Mouse (Mus musculus) adrenal gland, postnatal 25 days (tissue): ENCODE results near the gene Lrit3. TPM values are rescaled to one million over a fixed set of nuclear protein-coding genes. Genes with fewer than 3 reads are reported as not detected.

Source experiments
- DNase-seq: peaks from one replicate; pipeline ENCODE4 v3.0.0; 2021; ENCODE audit warnings: mixed read lengths
- long read RNA-seq: library from polyadenylated mRNA; stranded (forward); transcript quantifications from one replicate; pipeline ENCODE4 v2.0.0, GENCODE M21; 2021
- total RNA-seq: library from RNA; stranded (reverse); gene quantifications from 2 replicates; pipeline ENCODE4 v1.2.3, GENCODE M21; 2021

Gene Lrit3
- total RNA-seq, result not detected in 2 replicates
- long read RNA-seq, result 0 reads

DNA sequence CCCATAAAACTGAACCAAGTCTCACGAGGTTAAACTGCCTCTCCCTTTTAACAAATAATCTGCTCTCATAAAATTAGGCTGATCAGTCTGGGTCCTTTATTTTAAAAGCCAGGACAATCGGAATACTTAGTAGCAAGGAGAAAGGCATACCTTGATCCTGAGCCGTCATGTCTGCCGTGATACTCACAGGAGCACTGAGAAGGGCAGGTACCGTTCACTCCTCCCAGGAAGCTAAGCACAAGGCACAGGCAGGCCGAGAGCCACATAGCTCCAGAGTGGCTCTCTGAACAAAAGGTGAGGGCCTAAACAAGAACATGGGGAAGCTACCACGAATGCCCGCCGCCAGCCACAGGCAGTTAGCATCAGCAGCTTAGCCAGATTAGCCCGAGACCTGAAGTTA lies at the start of gene Lrit3:
Lrit3 (minus strand) TSS at position 266 of the 400 bp plus-strand sequence.
- DNase-seq, result no peak

GRCm38 (mm10) chr3:129846846-129847245 lies 43.0 kb upstream of the Lrit3 start:
- no peak for DNase-seq

DNA sequence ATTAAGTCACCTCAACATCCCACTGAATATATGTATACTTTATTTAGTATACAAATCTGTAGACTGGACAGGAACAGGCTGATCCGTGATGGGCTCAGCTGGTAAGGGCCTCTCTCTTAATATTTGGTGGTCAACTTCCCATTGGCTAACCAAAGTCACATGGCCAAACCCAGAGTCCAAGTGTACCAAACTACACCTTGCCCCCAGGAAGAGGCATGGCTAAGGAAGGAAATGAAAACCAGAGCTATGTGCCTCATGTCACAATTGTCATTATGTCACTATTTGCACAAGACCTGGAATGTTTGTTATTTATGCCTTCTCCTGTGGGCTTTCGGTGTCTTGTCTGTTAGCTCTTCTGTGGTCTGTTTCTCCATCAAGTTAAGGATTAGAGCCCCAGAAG lies 42.0 kb upstream of the Lrit3 start:
- no peak for DNase-seq

- no peak for DNase-seq
Measured at GRCm38 (mm10) chr3:129838017-129838416, 34.2 kb upstream of the Lrit3 start.

DNA sequence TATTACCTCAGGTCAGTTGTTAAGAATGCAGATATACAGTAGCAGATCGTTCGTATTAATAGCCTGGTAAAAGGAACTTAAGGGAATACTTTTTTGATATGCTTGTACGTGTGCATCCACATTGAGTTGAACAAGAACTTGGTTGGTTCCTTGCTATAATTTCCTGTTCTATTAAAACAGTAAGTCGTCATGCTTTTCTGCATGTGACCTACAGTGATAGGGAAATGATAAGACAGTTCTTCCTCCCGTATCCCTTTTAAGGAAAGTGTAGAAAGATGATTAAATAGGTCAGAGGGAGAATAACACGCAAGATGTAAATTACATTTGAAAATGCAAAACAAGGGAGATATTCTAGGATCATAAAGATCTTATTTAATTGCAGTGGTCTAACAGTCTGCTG lies 33.1 kb upstream of the Lrit3 start:
- no peak for DNase-seq

GRCm38 (mm10) chr3:129836051-129836697 lies 32.3 kb upstream of the Lrit3 start:
- DNase-seq, result no peak

DNA sequence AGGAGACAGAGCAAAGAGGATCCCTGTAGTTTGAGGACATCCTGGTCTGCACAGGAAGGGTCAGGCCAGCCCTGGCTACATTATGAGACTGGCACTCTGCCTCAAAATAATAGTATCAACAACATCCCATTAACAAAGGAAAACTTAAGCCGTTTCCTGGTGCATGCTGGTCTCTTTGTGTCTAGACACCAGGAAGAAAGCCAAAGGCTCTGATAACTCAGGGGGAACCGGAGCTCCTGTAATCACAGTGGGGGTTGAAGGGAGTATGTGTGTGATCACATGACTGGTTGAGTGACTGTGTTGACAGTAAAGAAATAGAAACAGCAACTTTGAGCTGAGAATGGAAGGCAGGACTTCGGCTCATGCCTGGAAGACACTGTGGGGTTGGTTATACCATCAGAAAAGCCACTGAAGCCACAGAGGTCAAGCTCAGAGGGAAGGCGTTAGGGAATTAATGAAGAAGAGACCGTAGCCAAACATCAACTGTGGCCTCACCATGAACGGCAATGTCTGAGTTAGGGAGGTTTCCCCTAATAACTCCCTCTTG lies 31.6 kb upstream of the Lrit3 start, which contains the start of gene Cfi:
Cfi (plus strand) TSS at position 497 of the 547 bp plus-strand sequence.
- DNase-seq, result no peak

DNA sequence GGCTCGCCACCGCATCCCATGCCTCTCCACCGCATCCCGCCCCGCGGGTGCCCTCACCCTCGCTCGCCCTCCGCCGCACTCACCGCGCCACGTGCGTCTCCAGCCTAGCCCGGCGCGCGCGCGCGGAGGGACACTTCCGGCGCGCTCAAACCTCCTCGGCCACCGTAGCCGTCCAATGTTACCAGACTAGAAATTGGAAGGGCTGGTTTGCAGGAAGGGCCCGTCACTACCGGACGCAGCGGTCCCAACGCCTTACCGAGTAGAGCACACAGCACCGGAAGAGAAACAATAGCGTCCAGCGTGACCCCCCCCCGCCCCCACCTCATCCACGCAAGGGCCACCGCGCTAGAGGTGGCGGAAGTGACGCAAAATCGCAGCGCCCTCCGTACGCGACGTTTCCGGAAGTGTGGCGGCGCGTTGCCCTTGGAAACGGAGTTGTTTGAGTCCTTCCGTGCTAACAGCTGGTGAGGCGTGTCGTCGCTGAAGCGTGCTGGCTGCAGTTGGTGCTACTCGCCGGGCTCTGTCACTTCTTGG lies 27.3 kb upstream of the Lrit3 start, which contains the start of gene Gar1:
Gar1 (minus strand) TSS at position 362 of the 534 bp plus-strand sequence.
- peak; percentile 93 for DNase-seq

- peak; percentile 37 for DNase-seq
Measured at GRCm38 (mm10) chr3:129830626-129831025, 26.8 kb upstream of the Lrit3 start.

- no peak for DNase-seq
Measured at GRCm38 (mm10) chr3:129827691-129828090, 23.9 kb upstream of the Lrit3 start.

DNA sequence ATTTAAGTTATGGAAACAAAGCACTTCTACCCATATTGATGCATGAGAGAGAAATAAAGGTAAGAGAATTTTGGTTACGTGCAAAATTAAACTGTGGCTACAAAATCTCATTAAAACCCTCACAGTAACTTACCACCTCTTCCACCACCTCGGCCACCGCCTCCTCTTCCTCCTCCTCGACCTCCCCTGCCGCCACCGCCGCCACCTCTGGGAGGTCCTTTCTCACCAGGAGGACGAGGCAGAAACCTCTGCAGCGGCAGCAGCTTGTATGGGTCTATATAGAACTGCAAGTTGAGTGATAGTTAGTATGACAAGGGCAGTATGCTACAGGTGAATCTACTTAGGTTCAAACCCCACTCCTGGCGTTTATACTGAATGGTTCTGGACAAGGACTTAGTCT lies 22.9 kb upstream of the Lrit3 start:
- DNase-seq, result no peak

DNA sequence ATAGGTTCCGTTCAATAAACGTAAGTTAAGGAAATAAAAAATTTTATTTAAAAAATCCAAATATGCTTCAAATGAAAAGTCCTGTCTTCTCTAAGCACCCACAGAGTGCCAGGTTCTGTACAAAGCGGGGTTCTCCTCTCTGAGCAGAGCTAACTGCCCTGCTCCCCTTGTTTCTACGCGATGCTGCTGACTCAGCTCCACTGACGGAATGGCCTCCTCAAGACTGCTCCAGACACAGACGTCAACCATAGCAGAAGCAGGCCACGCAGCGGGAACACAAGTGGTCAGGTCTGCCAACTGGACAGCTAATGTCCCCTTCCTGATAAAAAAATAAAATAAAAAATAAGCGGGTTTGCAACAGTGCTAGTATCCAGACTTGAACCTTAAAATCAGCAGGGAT lies 21.1 kb upstream of the Lrit3 start:
- no peak for DNase-seq

DNA sequence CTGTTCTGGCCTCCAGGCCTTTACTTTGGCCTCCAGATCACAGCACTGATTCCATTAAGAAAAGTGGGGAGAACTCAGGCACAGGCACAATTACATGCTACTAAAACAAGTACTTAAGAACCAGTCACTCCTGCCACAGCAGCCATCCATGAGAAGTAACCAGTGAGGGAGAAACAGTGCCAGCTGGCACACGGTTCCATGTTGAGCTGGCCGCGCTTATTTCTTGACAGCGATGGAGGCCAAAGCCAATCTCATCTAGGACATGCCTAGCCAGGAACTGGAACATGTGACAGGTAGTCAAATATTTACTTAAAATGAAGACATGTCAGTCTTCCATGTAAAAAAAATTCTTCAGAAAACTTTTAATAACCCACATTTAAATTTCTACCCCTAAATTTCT lies 20.3 kb upstream of the Lrit3 start:
- DNase-seq, result peak; percentile 15

DNA sequence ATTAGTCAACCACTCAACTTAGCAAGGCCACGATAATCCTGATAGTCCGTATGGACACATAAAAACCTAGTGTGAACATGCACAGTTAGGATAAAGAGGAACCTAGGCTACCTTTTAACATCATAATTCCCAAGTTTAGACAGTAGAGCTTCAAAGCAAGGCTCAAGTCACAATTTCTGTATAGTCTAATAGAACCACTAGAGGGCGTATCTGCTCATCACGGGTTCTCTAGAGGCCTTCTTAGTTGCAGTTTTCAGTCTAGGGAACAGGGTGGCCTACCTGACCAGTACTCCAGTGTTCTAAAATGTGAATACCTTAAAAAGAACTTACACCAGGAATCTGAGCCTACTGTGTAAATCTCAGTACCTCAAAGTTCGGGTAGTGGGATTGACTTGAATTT lies 19.5 kb upstream of the Lrit3 start:
- no peak for DNase-seq

DNA sequence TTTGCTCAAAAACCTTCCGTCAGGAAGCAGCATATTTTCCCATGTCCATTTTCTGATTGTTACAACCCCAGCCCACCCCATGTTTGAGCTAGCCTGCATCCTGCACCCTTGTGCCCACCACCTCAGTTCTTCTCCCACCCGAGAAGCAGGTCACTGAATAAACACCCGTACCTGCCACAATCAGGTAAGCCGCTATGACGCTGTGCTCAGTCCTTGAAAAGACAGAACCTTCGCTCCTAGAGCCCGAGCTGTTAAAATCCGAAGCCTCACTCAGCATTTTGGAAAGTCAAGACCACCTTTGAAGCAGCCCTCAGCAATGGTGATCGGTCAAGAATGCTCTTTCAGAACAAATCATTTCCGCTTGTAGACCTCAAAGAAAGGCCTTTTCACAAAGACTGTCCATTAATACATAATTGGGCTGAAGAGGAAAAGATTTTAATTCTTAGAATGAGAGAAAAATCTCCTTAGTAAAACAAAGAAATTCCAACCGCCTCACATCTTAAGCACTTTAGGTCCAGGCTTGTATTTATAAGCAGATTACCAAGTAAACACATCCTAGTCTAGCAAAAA lies 18.5 kb upstream of the Lrit3 start, which contains the start of gene Rrh:
Rrh (minus strand) TSS at position 382 of the 570 bp plus-strand sequence.
- DNase-seq, result no peak

DNA sequence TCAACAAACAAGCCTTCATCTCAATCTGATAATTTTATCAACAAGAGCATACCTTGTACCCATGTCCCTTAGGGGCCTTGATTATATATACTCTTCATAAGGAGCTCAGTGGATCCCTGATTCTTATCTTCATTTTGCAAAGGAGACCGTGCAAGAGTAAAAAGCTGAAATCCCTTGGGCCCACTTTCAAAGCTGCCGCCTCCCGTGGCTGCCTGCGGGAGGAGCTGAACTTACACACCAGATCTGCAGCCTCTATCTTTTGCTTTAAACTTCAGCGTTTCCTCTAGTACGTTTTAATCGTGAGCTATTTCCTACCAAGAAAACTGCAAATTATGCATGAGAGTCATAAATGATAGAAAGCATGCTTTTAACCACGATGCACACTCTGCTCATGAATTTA lies 17.9 kb upstream of the Lrit3 start:
- peak; percentile 5 for DNase-seq

- DNase-seq, result no peak
Measured at GRCm38 (mm10) chr3:129820847-129821246, 17.0 kb upstream of the Lrit3 start.

DNA sequence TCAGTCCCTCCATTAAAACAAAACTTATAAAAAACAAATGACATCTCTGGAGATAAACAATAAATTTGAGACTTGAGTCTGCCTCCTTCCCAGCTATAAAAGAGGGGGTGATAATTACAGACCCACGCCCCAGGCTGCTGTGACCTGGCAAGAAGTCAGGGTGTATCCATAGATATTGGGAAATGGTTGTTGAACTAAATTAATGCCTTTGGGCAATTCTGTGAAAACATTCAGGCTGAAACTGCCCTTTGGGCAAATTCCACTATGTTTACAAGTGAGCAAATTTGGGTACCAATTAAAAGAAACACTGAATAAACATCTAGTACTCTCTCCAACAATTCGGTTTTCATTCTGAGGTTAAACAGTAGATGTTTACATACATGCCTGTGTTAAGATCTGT lies 4.8 kb downstream of the Lrit3 start:
- no peak for DNase-seq

- no peak for DNase-seq
Measured at GRCm38 (mm10) chr3:129798551-129798950, 5.3 kb downstream of the Lrit3 start.

GRCm38 (mm10) chr3:129797341-129797740 lies 6.5 kb downstream of the Lrit3 start:
- no peak for DNase-seq

DNA sequence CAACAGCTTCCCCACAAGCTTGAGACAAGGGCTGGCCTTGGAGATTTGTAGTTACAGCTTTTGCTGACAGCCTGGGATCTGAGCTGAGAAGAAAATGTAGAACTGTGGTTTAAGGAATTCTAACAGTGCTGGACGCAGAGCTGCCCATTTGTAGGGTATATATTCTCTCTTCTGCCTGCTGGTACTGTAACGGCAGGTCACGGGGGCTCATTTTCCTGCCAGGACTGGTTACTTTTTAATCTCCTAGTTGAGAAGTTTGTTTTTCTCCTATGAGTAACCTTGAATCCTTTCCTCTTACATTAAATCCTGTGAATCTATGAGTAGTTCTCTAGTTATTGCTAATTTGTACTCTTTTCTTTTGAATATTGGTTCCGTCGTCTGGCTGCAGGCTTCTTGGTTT lies 10.0 kb downstream of the Lrit3 start:
- DNase-seq, result no peak

- no peak for DNase-seq
Measured at GRCm38 (mm10) chr3:129782746-129783145, 21.1 kb downstream of the Lrit3 start.

- DNase-seq, result no peak
Measured at GRCm38 (mm10) chr3:129781435-129781834, 22.4 kb downstream of the Lrit3 start.

DNA sequence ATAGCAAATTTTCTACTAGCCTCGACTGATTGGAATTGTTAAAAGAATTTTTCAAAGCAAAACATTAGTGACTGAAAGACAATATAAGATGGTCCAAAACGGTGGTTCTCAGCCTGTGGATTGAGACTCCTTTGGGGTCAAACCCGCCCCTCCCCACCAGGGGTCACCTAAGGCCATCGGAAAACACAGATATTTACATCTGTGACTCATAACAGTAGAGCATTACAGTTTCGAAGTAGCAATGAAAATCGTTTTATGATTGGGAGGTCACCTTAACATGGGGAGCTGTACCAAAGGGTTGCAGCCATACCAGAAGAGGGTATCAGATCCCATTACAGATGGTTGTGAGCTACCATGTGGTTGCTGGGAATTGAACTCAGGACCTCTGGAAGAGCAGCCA lies 32.6 kb downstream of the Lrit3 start:
- no peak for DNase-seq
